Mouse (Mus musculus) E14TG2a.4 (cell line): Measurements from ENCODE around the gene Noto.

Experiments
- H3K27me3 ChIP-seq: 2 replicates; pipeline ENCODE4 v1.6.1; 2014; ENCODE audit warnings: low read length, control low read depth; ENCODE audit not compliant: insufficient read depth
- H3K36me3 ChIP-seq: 2 replicates; pipeline ENCODE4 v1.6.1; 2014; ENCODE audit warnings: low read length, control low read depth; ENCODE audit not compliant: insufficient read depth
- H3K4me1 ChIP-seq: replicated peaks from 2 replicates; pipeline ENCODE4 v1.6.1; 2014; ENCODE audit warnings: low read depth, low read length, control low read depth
- H3K4me3 ChIP-seq: replicated peaks from 2 replicates; pipeline ENCODE4 v1.5.1; 2014; ENCODE audit warnings: mild to moderate bottlenecking, low read length
- H3K9me3 ChIP-seq: 2 replicates; pipeline ENCODE4 v1.6.1; 2014; ENCODE audit warnings: low read length, control low read depth
- CTCF ChIP-seq: conservative IDR thresholded peaks from 2 replicates; pipeline ENCODE4 v1.5.1; 2014; ENCODE audit warnings: low read length
- NANOG ChIP-seq: IDR thresholded peaks from 2 replicates; pipeline ENCODE4 v1.6.1; 2014; ENCODE audit warnings: borderline replicate concordance, low read length, mixed read lengths
- POU5F1 ChIP-seq: IDR thresholded peaks from 2 replicates; pipeline ENCODE4 v1.6.1; 2014; ENCODE audit warnings: low read length, borderline replicate concordance

The Noto gene

DNA sequence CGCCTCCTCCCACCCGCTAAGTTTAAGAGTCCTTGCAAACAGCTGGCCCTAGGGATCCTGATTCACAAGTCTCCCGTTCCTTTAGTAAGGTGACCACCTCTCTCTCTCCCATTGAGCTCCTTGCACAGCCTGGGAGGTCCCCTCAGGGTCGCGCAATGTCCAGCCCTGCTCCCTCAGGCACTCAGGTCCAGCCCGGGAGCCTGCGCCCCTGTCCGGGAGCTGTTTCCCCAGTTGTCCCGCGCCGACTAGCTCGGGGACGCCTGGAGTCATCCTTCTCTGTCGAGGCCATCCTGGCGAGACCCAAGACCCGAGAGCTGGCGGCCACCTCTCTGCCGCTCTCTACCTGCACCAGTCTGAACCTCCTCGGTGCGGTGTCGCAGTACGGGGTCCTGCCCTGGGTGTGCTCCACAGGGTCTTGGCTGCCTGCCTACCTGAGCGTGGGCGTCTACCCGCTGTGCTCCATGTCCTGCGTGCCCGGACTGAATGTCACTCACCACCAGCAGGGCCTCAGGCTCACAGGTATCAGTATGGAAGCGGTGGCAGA is at the start of gene Noto:
TSS of gene Noto (plus strand) at position 51 of the 544 bp plus-strand sequence.
- peaks cover 22% of the 10 kb centered on the region for H3K4me1 ChIP-seq
- H3K36me3 ChIP-seq = no peaks in the 10 kb centered on the region
- H3K27me3 ChIP-seq = peaks cover 66% of the 10 kb centered on the region
- TF ChIP-seq POU5F1 = no peak
- TF ChIP-seq NANOG = no peak
- no peak for TF ChIP-seq CTCF
- H3K4me3 ChIP-seq = peak within 1 kb of the TSS; percentile 71
- H3K9me3 ChIP-seq = no peaks in the 10 kb centered on the region

GRCm38 (mm10) chr6:85373951-85374733 is 49.5 kb upstream of the Noto start, which contains the start of gene Rab11fip5:
Gene Rab11fip5 (minus strand): TSS chr6:85374634.
- Histone ChIP-seq H3K4me1 (peaks cover 60% of the 10 kb centered on the region), H3K27me3 (peaks cover 42% of the 10 kb centered on the region), H3K36me3 (peaks cover 9% of the 10 kb centered on the region; the same call in 1 of the 2 replicates), H3K9me3 (no peaks in the 10 kb centered on the region), H3K4me3 (peak within 1 kb of the TSS; percentile 91)
- TF ChIP-seq POU5F1 = no peak
- TF ChIP-seq CTCF = no peak
- TF ChIP-seq NANOG = no peak

GRCm38 (mm10) chr6:85374734-85375114 is 49.0 kb upstream of the Noto start:
- peaks cover 42% of the 10 kb centered on the region for H3K27me3 ChIP-seq
- TF ChIP-seq NANOG (no peak), POU5F1 (no peak), CTCF (no peak)
- H3K4me3 ChIP-seq = peak overlapping the region; percentile 91
- no peaks in the 10 kb centered on the region for H3K9me3 ChIP-seq
- peaks cover 9% of the 10 kb centered on the region; the same call in 1 of the 2 replicates for H3K36me3 ChIP-seq
- H3K4me1 ChIP-seq = peaks cover 61% of the 10 kb centered on the region

GRCm38 (mm10) chr6:85377066-85377734 is 46.5 kb upstream of the Noto start:
- Histone ChIP-seq H3K27me3 (peaks cover 26% of the 10 kb centered on the region), H3K9me3 (peaks cover 9% of the 10 kb centered on the region), H3K4me3 (no peak overlapping the region), H3K4me1 (peaks cover 67% of the 10 kb centered on the region), H3K36me3 (no peaks in the 10 kb centered on the region)
- TF ChIP-seq NANOG (peak; percentile 31; the same call in 1 of the 2 replicates), CTCF (no peak)

DNA sequence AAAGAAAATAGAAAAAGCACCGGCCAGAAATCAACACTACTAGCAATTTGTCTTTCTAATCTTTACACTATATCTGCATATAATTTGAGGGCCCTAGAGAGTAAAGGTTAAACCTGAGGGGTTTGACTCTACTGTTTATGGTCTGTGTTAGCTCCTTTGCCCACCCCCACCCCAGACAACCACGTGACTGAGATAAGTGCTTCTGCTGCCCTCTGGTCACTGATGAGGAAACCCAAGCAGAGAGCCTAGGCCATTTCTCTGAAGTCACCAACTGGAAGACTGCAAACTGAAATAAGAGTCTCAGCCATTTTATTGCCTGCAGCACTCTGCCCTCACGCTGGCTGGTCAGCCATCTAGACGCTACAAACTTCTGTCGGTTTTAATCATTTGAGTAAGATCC is 45.8 kb upstream of the Noto start:
- peak overlapping the region; percentile 17 for H3K4me3 ChIP-seq
- peaks cover 9% of the 10 kb centered on the region for H3K9me3 ChIP-seq
- no peaks in the 10 kb centered on the region for H3K36me3 ChIP-seq
- H3K27me3 ChIP-seq = peaks cover 19% of the 10 kb centered on the region
- peaks cover 60% of the 10 kb centered on the region for H3K4me1 ChIP-seq
- no peak for TF ChIP-seq POU5F1
- TF ChIP-seq CTCF = no peak
- no peak for TF ChIP-seq NANOG

- H3K27me3 ChIP-seq = peaks cover 12% of the 10 kb centered on the region
- peaks cover 56% of the 10 kb centered on the region for H3K4me1 ChIP-seq
- peaks cover 9% of the 10 kb centered on the region for H3K9me3 ChIP-seq
- no peaks in the 10 kb centered on the region for H3K36me3 ChIP-seq
- peak overlapping the region; percentile 67 for H3K4me3 ChIP-seq
- TF ChIP-seq NANOG = no peak
- no peak for TF ChIP-seq CTCF
- TF ChIP-seq POU5F1 = no peak
These were observed 45.1 kb upstream of the Noto start for GRCm38 (mm10) chr6:85378629-85379028.

- H3K9me3 ChIP-seq = peaks cover 12% of the 10 kb centered on the region
- H3K4me3 ChIP-seq = 0 out of 2 replicates have a peak overlapping the region, but pooled peaks have one; percentile 1
- H3K4me1 ChIP-seq = peaks cover 48% of the 10 kb centered on the region
- TF ChIP-seq NANOG (no peak), CTCF (peak; percentile 85), POU5F1 (no peak)
- H3K36me3 ChIP-seq = no peaks in the 10 kb centered on the region
- H3K27me3 ChIP-seq = peaks cover 5% of the 10 kb centered on the region; the same call in 1 of the 2 replicates
These were observed 43.3 kb upstream of the Noto start for GRCm38 (mm10) chr6:85380201-85380900.
